Mouse (Mus musculus): Measurements from ENCODE around the gene AU040320. TPM values are rescaled to one million over a fixed set of nuclear protein-coding genes. Genes with fewer than 3 reads are reported as not detected.

Gene AU040320
- polyA plus RNA-seq, 1 experiment from 2014 or later: 18.8 TPM

GRCm38 (mm10) chr4:126792341-126793102 is 39.2 kb downstream of the AU040320 start:
- H3K27me3 ChIP-seq (replicated peaks; ENCODE audit: control insufficient read depth, insufficient read depth, low read length): no peaks in the 10 kb centered on the region
- ATAC-seq (ENCODE audit: low read depth) (no peak), DNase-seq (ENCODE audit: low spot score) (no peak)
- WGBS: 84% methylated on average over 7 of the region's 7 CpGs
- H3K4me3 ChIP-seq (ENCODE audit: low read depth, low read length): no peak overlapping the region
- H3K9ac ChIP-seq (ENCODE audit: low read depth, low read length): no peak overlapping the region
- H3K27ac ChIP-seq (replicated peaks; ENCODE audit: low read depth, low read length): no peak overlapping the region
- H3K4me1 ChIP-seq (ENCODE audit: control insufficient read depth, insufficient read depth, low read length): no peaks in the 10 kb centered on the region
- H3K36me3 ChIP-seq (ENCODE audit: control insufficient read depth, insufficient read depth, low read length): peaks cover 43% of the 10 kb centered on the region
- H3K4me2 ChIP-seq (ENCODE audit: low read depth, low read length): no peak overlapping the region
- H3K9me3 ChIP-seq (ENCODE audit: control insufficient read depth, low read length): 0 out of 2 replicates have a peak, but pooled peaks cover 4% of the 10 kb centered on the region

DNA sequence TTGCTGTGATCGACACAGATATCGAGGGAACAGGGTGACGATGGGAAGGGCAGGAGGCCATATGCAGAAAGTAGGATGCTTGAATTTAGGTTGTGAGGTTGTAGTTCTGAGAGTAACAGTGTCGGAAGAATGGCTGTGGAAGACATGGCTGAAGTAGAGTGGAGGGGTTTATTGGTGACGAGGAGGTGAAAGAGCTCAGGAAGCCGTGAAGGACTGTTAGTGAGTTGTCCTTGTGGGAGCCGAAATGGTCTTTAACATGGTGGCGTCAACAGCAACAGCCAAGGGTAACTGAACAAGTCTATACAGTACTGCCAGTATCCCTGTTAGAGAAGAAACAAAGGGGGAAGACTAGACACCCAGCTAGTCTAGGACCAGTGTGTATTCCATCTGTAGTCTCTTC is 48.8 kb downstream of the AU040320 start:
- Histone ChIP-seq H3K36me3 (ENCODE audit: control insufficient read depth, insufficient read depth, low read length) (no peaks in the 10 kb centered on the region), H3K4me2 (ENCODE audit: low read depth, low read length) (no peak overlapping the region), H3K27ac (replicated peaks; ENCODE audit: low read depth, low read length) (no peak overlapping the region), H3K4me1 (ENCODE audit: control insufficient read depth, insufficient read depth, low read length) (no peaks in the 10 kb centered on the region), H3K27me3 (replicated peaks; ENCODE audit: control insufficient read depth, insufficient read depth, low read length) (no peaks in the 10 kb centered on the region), H3K9me3 (ENCODE audit: control insufficient read depth, low read length) (no peaks in the 10 kb centered on the region), H3K9ac (ENCODE audit: low read depth, low read length) (no peak overlapping the region), H3K4me3 (ENCODE audit: low read depth, low read length) (no peak overlapping the region)
- ATAC-seq (ENCODE audit: low read depth): no peak
- 93% methylated on average over 8 of the region's 8 CpGs for WGBS
- DNase-seq (ENCODE audit: low spot score): no peak

- ATAC-seq (ENCODE audit: low read depth) (no peak), DNase-seq (ENCODE audit: low spot score) (no peak)
- no peak overlapping the region for H3K4me2 ChIP-seq (ENCODE audit: low read depth, low read length)
- no peaks in the 10 kb centered on the region for H3K4me1 ChIP-seq (ENCODE audit: control insufficient read depth, insufficient read depth, low read length)
- no peak overlapping the region for H3K9ac ChIP-seq (ENCODE audit: low read depth, low read length)
- 46% methylated on average over 8 of the region's 8 CpGs for WGBS
- H3K27me3 ChIP-seq (replicated peaks; ENCODE audit: control insufficient read depth, insufficient read depth, low read length): no peaks in the 10 kb centered on the region
- no peak overlapping the region for H3K4me3 ChIP-seq (ENCODE audit: low read depth, low read length)
- H3K9me3 ChIP-seq (ENCODE audit: control insufficient read depth, low read length): no peaks in the 10 kb centered on the region
- H3K27ac ChIP-seq (replicated peaks; ENCODE audit: low read depth, low read length): no peak overlapping the region
- H3K36me3 ChIP-seq (ENCODE audit: control insufficient read depth, insufficient read depth, low read length): no peaks in the 10 kb centered on the region
Measured at GRCm38 (mm10) chr4:126803268-126803873, 50.0 kb downstream of the AU040320 start.

DNA sequence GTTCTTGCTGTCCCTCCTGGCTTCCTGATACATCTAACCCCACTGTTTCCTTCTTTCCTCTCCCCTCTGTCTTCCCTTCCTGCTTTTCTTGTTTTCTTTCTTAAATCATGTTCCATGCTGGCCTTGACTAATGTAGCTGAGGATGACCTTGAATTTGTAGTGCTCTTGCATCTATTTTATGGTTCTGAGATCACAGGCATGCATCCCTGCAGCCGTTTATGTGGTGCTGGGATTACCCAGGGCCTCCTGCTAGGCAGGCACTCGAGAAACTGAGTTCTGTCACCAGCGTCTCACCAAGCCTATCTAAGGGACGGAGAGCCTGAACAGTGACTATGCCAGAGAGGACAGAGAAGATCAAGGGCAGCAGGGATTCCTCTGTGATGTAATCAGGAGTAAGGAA is 52.4 kb downstream of the AU040320 start:
- Histone ChIP-seq H3K4me2 (ENCODE audit: low read depth, low read length) (no peak overlapping the region), H3K27me3 (replicated peaks; ENCODE audit: control insufficient read depth, insufficient read depth, low read length) (no peaks in the 10 kb centered on the region), H3K9me3 (ENCODE audit: control insufficient read depth, low read length) (no peaks in the 10 kb centered on the region), H3K9ac (ENCODE audit: low read depth, low read length) (no peak overlapping the region), H3K27ac (replicated peaks; ENCODE audit: low read depth, low read length) (no peak overlapping the region), H3K36me3 (ENCODE audit: control insufficient read depth, insufficient read depth, low read length) (peaks cover 6% of the 10 kb centered on the region; the same call in 1 of the 2 replicates), H3K4me3 (ENCODE audit: low read depth, low read length) (no peak overlapping the region), H3K4me1 (ENCODE audit: control insufficient read depth, insufficient read depth, low read length) (no peaks in the 10 kb centered on the region)
- DNase-seq (ENCODE audit: low spot score) (no peak), ATAC-seq (ENCODE audit: low read depth) (no peak)
- 65% methylated on average over 4 of the region's 4 CpGs for WGBS

DNA sequence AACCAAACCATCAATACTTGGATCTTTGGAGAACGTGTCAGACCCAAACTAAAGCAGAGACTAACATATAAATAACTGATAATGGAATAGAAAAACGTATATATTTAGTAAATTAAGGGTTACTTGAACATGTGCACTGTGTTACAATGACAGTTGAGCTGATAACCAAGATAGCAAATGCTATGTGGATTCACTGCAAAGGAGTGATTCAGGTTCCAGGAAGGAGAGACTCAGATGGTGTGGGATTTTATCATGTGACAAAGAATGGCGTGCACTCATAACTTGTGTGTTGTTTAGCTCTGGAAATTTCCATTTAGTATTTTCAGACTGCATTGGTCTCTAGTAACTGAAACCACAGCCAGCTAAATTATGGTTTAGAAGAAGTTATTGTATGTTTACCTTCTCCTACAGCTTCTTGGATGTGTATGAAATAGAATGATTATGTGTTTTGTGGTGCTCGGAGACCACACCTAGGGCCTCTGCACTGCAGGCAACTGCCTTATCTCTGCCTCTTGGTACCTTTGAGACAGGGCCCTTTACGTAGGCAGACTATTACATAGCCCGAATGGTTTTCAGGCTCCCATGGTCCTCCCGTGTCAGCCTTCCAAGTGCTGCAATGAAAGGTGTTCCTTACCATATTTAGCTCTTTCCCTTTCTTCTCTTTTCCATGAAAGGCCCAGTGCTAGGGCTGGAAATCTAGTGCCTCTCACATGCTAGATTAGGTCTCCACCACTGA is 53.5 kb downstream of the AU040320 start:
- ATAC-seq (ENCODE audit: low read depth) (no peak), DNase-seq (ENCODE audit: low spot score) (no peak)
- no peak overlapping the region for H3K9ac ChIP-seq (ENCODE audit: low read depth, low read length)
- H3K4me1 ChIP-seq (ENCODE audit: control insufficient read depth, insufficient read depth, low read length): no peaks in the 10 kb centered on the region
- 89% methylated on average over 7 of the region's 7 CpGs for WGBS
- no peak overlapping the region for H3K27ac ChIP-seq (replicated peaks; ENCODE audit: low read depth, low read length)
- no peak overlapping the region for H3K4me2 ChIP-seq (ENCODE audit: low read depth, low read length)
- peaks cover 9% of the 10 kb centered on the region; the same call in 1 of the 2 replicates for H3K36me3 ChIP-seq (ENCODE audit: control insufficient read depth, insufficient read depth, low read length)
- no peak overlapping the region for H3K4me3 ChIP-seq (ENCODE audit: low read depth, low read length)
- H3K9me3 ChIP-seq (ENCODE audit: control insufficient read depth, low read length): no peaks in the 10 kb centered on the region
- H3K27me3 ChIP-seq (replicated peaks; ENCODE audit: control insufficient read depth, insufficient read depth, low read length): no peaks in the 10 kb centered on the region

DNA sequence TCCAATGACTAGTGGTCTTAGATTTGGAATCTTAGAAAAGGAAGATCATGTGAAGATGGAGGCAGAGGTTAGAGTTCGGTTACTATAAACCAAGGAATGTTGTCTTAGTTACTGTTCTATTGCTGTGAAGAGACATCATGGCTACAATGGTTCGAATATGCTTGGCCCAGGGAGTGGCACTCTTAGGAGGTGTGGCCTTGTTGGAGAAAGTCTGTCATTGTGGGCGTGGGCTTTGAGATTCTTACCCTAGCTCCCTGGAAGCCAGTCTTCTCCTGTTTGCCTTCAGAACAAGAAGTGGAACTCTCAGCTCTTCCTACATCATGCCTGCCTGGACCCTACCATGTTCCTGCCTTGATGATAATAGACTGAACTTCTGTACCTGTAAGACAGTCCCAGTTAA is 57.2 kb downstream of the AU040320 start:
- DNase-seq (ENCODE audit: low spot score) (no peak), ATAC-seq (ENCODE audit: low read depth) (no peak)
- Histone ChIP-seq H3K27ac (replicated peaks; ENCODE audit: low read depth, low read length) (no peak overlapping the region), H3K4me3 (ENCODE audit: low read depth, low read length) (no peak overlapping the region), H3K4me2 (ENCODE audit: low read depth, low read length) (no peak overlapping the region), H3K9ac (ENCODE audit: low read depth, low read length) (no peak overlapping the region), H3K27me3 (replicated peaks; ENCODE audit: control insufficient read depth, insufficient read depth, low read length) (no peaks in the 10 kb centered on the region), H3K4me1 (ENCODE audit: control insufficient read depth, insufficient read depth, low read length) (no peaks in the 10 kb centered on the region), H3K9me3 (ENCODE audit: control insufficient read depth, low read length) (no peaks in the 10 kb centered on the region), H3K36me3 (ENCODE audit: control insufficient read depth, insufficient read depth, low read length) (peaks cover 25% of the 10 kb centered on the region)
- WGBS: 93% methylated on average over 3 of the region's 3 CpGs

GRCm38 (mm10) chr4:126813212-126813611 is 59.9 kb downstream of the AU040320 start:
- H3K4me2 ChIP-seq (ENCODE audit: low read depth, low read length): no peak overlapping the region
- no peak for ATAC-seq (ENCODE audit: low read depth)
- H3K36me3 ChIP-seq (ENCODE audit: control insufficient read depth, insufficient read depth, low read length): peaks cover 37% of the 10 kb centered on the region
- H3K4me3 ChIP-seq (ENCODE audit: low read depth, low read length): no peak overlapping the region
- no peaks in the 10 kb centered on the region for H3K4me1 ChIP-seq (ENCODE audit: control insufficient read depth, insufficient read depth, low read length)
- no peak overlapping the region for H3K9ac ChIP-seq (ENCODE audit: low read depth, low read length)
- H3K27me3 ChIP-seq (replicated peaks; ENCODE audit: control insufficient read depth, insufficient read depth, low read length): no peaks in the 10 kb centered on the region
- DNase-seq (ENCODE audit: low spot score): no peak
- no peaks in the 10 kb centered on the region for H3K9me3 ChIP-seq (ENCODE audit: control insufficient read depth, low read length)
- H3K27ac ChIP-seq (replicated peaks; ENCODE audit: low read depth, low read length): no peak overlapping the region
- WGBS: 52% methylated on average over 5 of the region's 5 CpGs

DNA sequence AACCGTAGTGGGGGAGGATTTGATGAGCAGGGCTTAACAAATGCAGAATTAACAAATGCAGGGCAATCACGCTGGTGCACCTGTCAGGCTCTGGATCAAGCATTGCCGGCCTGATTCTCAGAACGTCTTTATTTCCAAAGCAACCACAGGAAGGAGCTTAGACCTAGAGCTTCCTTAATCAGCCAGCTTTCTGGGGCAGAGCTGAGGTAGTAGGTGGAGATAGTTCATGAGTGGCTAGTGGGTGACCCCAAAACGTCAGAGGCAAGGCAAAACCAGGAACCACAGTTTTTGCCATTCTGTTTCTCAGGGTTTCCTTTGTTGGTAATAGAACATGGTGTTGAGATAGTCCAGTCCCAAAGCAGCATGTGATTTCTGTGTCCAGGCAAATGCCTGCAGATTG is 61.5 kb downstream of the AU040320 start:
- no peak for ATAC-seq (ENCODE audit: low read depth)
- WGBS: 58% methylated on average over 5 of the region's 5 CpGs
- no peaks in the 10 kb centered on the region for H3K4me1 ChIP-seq (ENCODE audit: control insufficient read depth, insufficient read depth, low read length)
- no peak overlapping the region for H3K4me2 ChIP-seq (ENCODE audit: low read depth, low read length)
- no peak overlapping the region for H3K9ac ChIP-seq (ENCODE audit: low read depth, low read length)
- DNase-seq (ENCODE audit: low spot score): no peak
- H3K9me3 ChIP-seq (ENCODE audit: control insufficient read depth, low read length): no peaks in the 10 kb centered on the region
- H3K36me3 ChIP-seq (ENCODE audit: control insufficient read depth, insufficient read depth, low read length): peaks cover 37% of the 10 kb centered on the region
- no peak overlapping the region for H3K4me3 ChIP-seq (ENCODE audit: low read depth, low read length)
- H3K27me3 ChIP-seq (replicated peaks; ENCODE audit: control insufficient read depth, insufficient read depth, low read length): no peaks in the 10 kb centered on the region
- H3K27ac ChIP-seq (replicated peaks; ENCODE audit: low read depth, low read length): no peak overlapping the region
